Mouse (Mus musculus) liver, embryonic 14.5 days (tissue): ENCODE results near the gene Gm11492. TPM values are rescaled to one million over a fixed set of nuclear protein-coding genes. Genes with fewer than 3 reads are reported as not detected.
A peak's percentile ranks its signal among the peaks of the same experiment; 100 is the strongest.

Source experiments
- ATAC-seq: fragments of 200-750 bp; cut with Nextera tagmentation; 2 replicates; pipeline ENCODE4 v1.8.0; 2017; ENCODE audit warnings: moderate number of reproducible peaks, mild to moderate bottlenecking, moderate library complexity; ENCODE audit not compliant: insufficient read depth
- DNase-seq, 3 experiments: peaks; one replicate each; pipeline ENCODE4 v3.0.0-alpha.2; 2012 to 2013; ENCODE audit warnings: low read depth in 3 of 3, low spot score in 3 of 3
- H3K27ac ChIP-seq: fragments of 300-500 bp; sonication (generic); 2 replicates; pipeline ENCODE4 v1.5.1; 2014; ENCODE audit warnings: moderate library complexity, mild to moderate bottlenecking, control low read depth, inconsistent platforms
- H3K27me3 ChIP-seq: fragments of 300-500 bp; sonication (generic); 2 replicates; pipeline ENCODE4 v1.6.1; 2014; ENCODE audit warnings: mild to moderate bottlenecking, low read length, moderate library complexity; ENCODE audit not compliant: control insufficient read depth, insufficient read depth
- H3K36me3 ChIP-seq: fragments of 300-500 bp; sonication (generic); replicated peaks from 2 replicates; pipeline ENCODE4 v1.6.1; 2014; ENCODE audit warnings: low read depth; ENCODE audit not compliant: control insufficient read depth, insufficient read depth
- H3K4me1 ChIP-seq, 2 experiments: fragments of 200-500 bp in 1 of 2; fragments of 300-500 bp in 1 of 2; sonication (generic) in 1 of 2; replicated peaks; 2 replicates each; pipeline ENCODE4 v1.6.1; 2012 to 2014; ENCODE audit warnings: antibody characterized with exemption in 1 of 2, inconsistent platforms in 1 of 2, low read length in 1 of 2; ENCODE audit not compliant: control insufficient read depth in 2 of 2, insufficient read depth in 2 of 2
- H3K4me2 ChIP-seq: fragments of 300-500 bp; sonication (generic); 2 replicates; pipeline ENCODE4 v1.6.1; 2014; ENCODE audit warnings: low read depth, mild to moderate bottlenecking, control low read depth, moderate library complexity
- H3K4me3 ChIP-seq, 2 experiments: fragments of 200-500 bp in 1 of 2; fragments of 300-500 bp in 1 of 2; sonication (generic) in 1 of 2; 2 replicates each; pipeline ENCODE4 v1.5.1; 2012 to 2014; ENCODE audit warnings: low read depth in 2 of 2, low read length in 2 of 2, mild to moderate bottlenecking in 2 of 2, control low read depth in 1 of 2, inconsistent platforms in 1 of 2, moderate library complexity in 1 of 2; ENCODE audit not compliant: insufficient read depth in 1 of 2
- H3K9ac ChIP-seq: fragments of 300-500 bp; sonication (generic); replicated peaks from 2 replicates; pipeline ENCODE4 v1.6.1; 2014; ENCODE audit warnings: mild to moderate bottlenecking, control low read depth, moderate library complexity
- H3K9me3 ChIP-seq: fragments of 300-500 bp; sonication (generic); 2 replicates; pipeline ENCODE4 v1.6.1; 2016; ENCODE audit warnings: low read length, mixed read lengths; ENCODE audit not compliant: control insufficient read depth
- CTCF ChIP-seq: IDR thresholded peaks from 2 replicates; pipeline ENCODE4 v1.5.1; 2016; ENCODE audit warnings: antibody characterized with exemption, low read depth, control low read depth
- EP300 ChIP-seq: IDR thresholded peaks from 2 replicates; pipeline ENCODE4 v1.6.1; 2016; ENCODE audit warnings: antibody characterized with exemption, low read depth
- WGBS: fragments of 180-500 bp; shearing (Covaris S2); extraction: QIAGEN DNeasy Blood & Tissue Kit; methylation state at CpG from one replicate; pipeline ENCODE4 v1.1.7; 2014; ENCODE audit not compliant: insufficient replicate concordance; 5-methylcytosine and 5-hydroxymethylcytosine counted together
- polyA plus RNA-seq, 2 experiments: library from polyadenylated mRNA; depleted of rRNA in 1 of 2; stranded (reverse) in 1 of 2; unstranded in 1 of 2; fragments of >200 nt; fragmentation: Nextera tagmentation in 1 of 2; extraction: Ambion mirVana in 1 of 2; gene quantifications; 2 replicates each; pipeline versions ENCODE4 v1.2.1 to v1.2.3; 2012 to 2014

Gm11492 gene
- polyA plus RNA-seq, 2 experiments, result not detected

GRCm38 (mm10) chr11:87578249-87578962 is 12.0 kb downstream of the Gm11492 start:
- Histone ChIP-seq H3K27ac (no peak overlapping the region), H3K4me2 (peak overlapping the region; percentile 88), H3K27me3 (no peaks in the 10 kb centered on the region), H3K4me3 (peak overlapping the region; percentile 31 to 57), H3K4me1 (peaks cover 7 to 14% of the 10 kb centered on the region in 2 experiments; a peak in 3 of 4 replicates), H3K9ac (peak overlapping the region; percentile 54), H3K36me3 (no peaks in the 10 kb centered on the region), H3K9me3 (no peaks in the 10 kb centered on the region)
- ATAC-seq (peak; percentile 71), DNase-seq (peak in 1 of 3 experiments; percentile 37)
- under 1% methylated on average over 40 of the region's 40 CpGs for WGBS
- no peak for TF ChIP-seq EP300
- no peak for TF ChIP-seq CTCF

GRCm38 (mm10) chr11:87578963-87579601 is 12.6 kb downstream of the Gm11492 start:
- peak overlapping the region; percentile 31 to 57 for H3K4me3 ChIP-seq
- no peak overlapping the region for H3K9ac ChIP-seq
- TF ChIP-seq CTCF, result no peak
- no peak for TF ChIP-seq EP300
- no peaks in the 10 kb centered on the region for H3K27me3 ChIP-seq
- no peak overlapping the region for H3K27ac ChIP-seq
- no peak for DNase-seq
- H3K4me1 ChIP-seq, result peaks cover 7 to 14% of the 10 kb centered on the region in 2 experiments; a peak in 3 of 4 replicates
- peak; percentile 55 for ATAC-seq
- H3K36me3 ChIP-seq, result no peaks in the 10 kb centered on the region
- H3K9me3 ChIP-seq, result no peaks in the 10 kb centered on the region
- H3K4me2 ChIP-seq, result peak overlapping the region; percentile 88
- WGBS, result 15% methylated on average over 10 of the region's 10 CpGs

- DNase-seq, result no peak
- H3K4me3 ChIP-seq, result no peak overlapping the region
These were observed 13.3 kb downstream of the Gm11492 start for GRCm38 (mm10) chr11:87579713-87580112.

GRCm38 (mm10) chr11:87580543-87581085 is 14.2 kb downstream of the Gm11492 start:
- no peaks in the 10 kb centered on the region for H3K9me3 ChIP-seq
- no peak overlapping the region for H3K4me2 ChIP-seq
- H3K27ac ChIP-seq, result no peak overlapping the region
- DNase-seq (no peak), ATAC-seq (no peak)
- peaks cover 7 to 16% of the 10 kb centered on the region in 2 experiments; a peak in 3 of 4 replicates for H3K4me1 ChIP-seq
- no peak overlapping the region for H3K4me3 ChIP-seq
- H3K9ac ChIP-seq, result no peak overlapping the region
- WGBS, result 60% methylated on average over 10 of the region's 10 CpGs
- H3K36me3 ChIP-seq, result no peaks in the 10 kb centered on the region
- H3K27me3 ChIP-seq, result no peaks in the 10 kb centered on the region
- TF ChIP-seq CTCF (no peak), EP300 (no peak)

More at GRCm38 (mm10) chr11:87579713-87580112, 13.3 kb downstream of the Gm11492 start:
- Histone ChIP-seq H3K4me2 (peak overlapping the region; percentile 88), H3K4me1 (peaks cover 7 to 14% of the 10 kb centered on the region in 2 experiments; a peak in 3 of 4 replicates), H3K9me3 (no peaks in the 10 kb centered on the region), H3K36me3 (no peaks in the 10 kb centered on the region), H3K27me3 (no peaks in the 10 kb centered on the region), H3K27ac (no peak overlapping the region), H3K9ac (no peak overlapping the region)
- no peak for ATAC-seq
- TF ChIP-seq CTCF (no peak), EP300 (no peak)
- 51% methylated on average over 1 of the region's 1 CpGs for WGBS
